Mouse (Mus musculus): Measurements from ENCODE around the gene Fam104a. TPM values are rescaled to one million over a fixed set of nuclear protein-coding genes. Genes with fewer than 3 reads are reported as not detected.
A peak's percentile ranks its signal among the peaks of the same experiment; 100 is the strongest.

Gene Fam104a
- 10 to 100 TPM; 29.0 to 33.0 TPM for total RNA-seq (2021)
- long read RNA-seq, experiment 1, transcript Fam104a-201 (3 exons, 2,619 nt): major isoform, 87 of 111 reads
- long read RNA-seq, experiment 1, partial matches to known transcripts: 0 of 111 reads
- long read RNA-seq, experiment 1, other reads (novel, unspliced or antisense): 24 of 111 reads
- long read RNA-seq, experiment 2, transcript Fam104a-201 (3 exons, 2,619 nt): major isoform, 102 of 132 reads
- long read RNA-seq, experiment 2, partial matches to known transcripts: 0 of 132 reads
- long read RNA-seq, experiment 2, other reads (novel, unspliced or antisense): 30 of 132 reads

- peak within 1 kb of the TSS; percentile 92 for H3K27ac ChIP-seq
- intact Hi-C loops (cut with DNase I): loop anchor here (5.0 kb wide), 1 partner anchor 37 kb away; the partner anchor contains the start of gene Cog1
- no peak for TF ChIP-seq CTCF (IDR thresholded peaks at IDR 0.05)
- H3K4me3 ChIP-seq: peak within 1 kb of the TSS; percentile 89
- DNase-seq: peak; percentile 97
Observed at GRCm38 (mm10) chr11:113683957-113684706, at the start of gene Fam104a, which contains the start of gene D11Wsu47e. Gene Fam104a, minus strand, starts transcription at chr11:113684155. Gene D11Wsu47e, plus strand, starts transcription at chr11:113684412.

GRCm38 (mm10) chr11:113731945-113732612 is 48.1 kb upstream of the Fam104a start:
- Histone ChIP-seq H3K27ac (peak overlapping the region; percentile 35; the same call in 1 of the 2 replicates), H3K4me3 (no peak overlapping the region)
- no peak for DNase-seq
- intact Hi-C loops (cut with DNase I): no loop called here
- TF ChIP-seq CTCF (IDR thresholded peaks at IDR 0.05): peak; percentile 26; the same call in 1 of the 2 replicates

GRCm38 (mm10) chr11:113730879-113731278 is 46.9 kb upstream of the Fam104a start:
- Histone ChIP-seq H3K27ac (peak overlapping the region; percentile 35; the same call in 1 of the 2 replicates), H3K4me3 (no peak overlapping the region)
- no peak for TF ChIP-seq CTCF (IDR thresholded peaks at IDR 0.05)
- DNase-seq: no peak
- intact Hi-C loops (cut with DNase I): no loop called here

- no peak for TF ChIP-seq CTCF (IDR thresholded peaks at IDR 0.05)
- intact Hi-C loops (cut with DNase I): no loop called here
- no peak overlapping the region for H3K4me3 ChIP-seq
- no peak for DNase-seq
- peak overlapping the region; percentile 81 for H3K27ac ChIP-seq
Observed at GRCm38 (mm10) chr11:113729917-113730316, 46.0 kb upstream of the Fam104a start.

- no peak for DNase-seq
- no peak overlapping the region for H3K4me3 ChIP-seq
- H3K27ac ChIP-seq: peak overlapping the region; percentile 81
- TF ChIP-seq CTCF (IDR thresholded peaks at IDR 0.05): no peak
- intact Hi-C loops (cut with DNase I): no loop called here
Observed at GRCm38 (mm10) chr11:113729239-113729638, 45.3 kb upstream of the Fam104a start.

- intact Hi-C loops (cut with DNase I): no loop called here
- no peak for TF ChIP-seq CTCF (IDR thresholded peaks at IDR 0.05)
- Histone ChIP-seq H3K4me3 (peak overlapping the region; percentile 4), H3K27ac (peak overlapping the region; percentile 81)
- no peak for DNase-seq
Observed at GRCm38 (mm10) chr11:113727992-113728391, 44.0 kb upstream of the Fam104a start.

GRCm38 (mm10) chr11:113726994-113727888 is 43.3 kb upstream of the Fam104a start:
- intact Hi-C loops (cut with DNase I): no loop called here
- TF ChIP-seq CTCF (IDR thresholded peaks at IDR 0.05): no peak
- Histone ChIP-seq H3K27ac (peak overlapping the region; percentile 81), H3K4me3 (peak overlapping the region; percentile 4)
- DNase-seq: peak; percentile 49

GRCm38 (mm10) chr11:113725235-113726048 is 41.5 kb upstream of the Fam104a start:
- Histone ChIP-seq H3K27ac (peak overlapping the region; percentile 70), H3K4me3 (no peak overlapping the region)
- no peak for TF ChIP-seq CTCF (IDR thresholded peaks at IDR 0.05)
- DNase-seq: peak; percentile 70
- intact Hi-C loops (cut with DNase I): no loop called here

GRCm38 (mm10) chr11:113722405-113723090 is 38.6 kb upstream of the Fam104a start:
- peak overlapping the region; percentile 23; the same call in 1 of the 2 replicates for H3K4me3 ChIP-seq
- H3K27ac ChIP-seq: peak overlapping the region; percentile 72
- TF ChIP-seq CTCF (IDR thresholded peaks at IDR 0.05): no peak
- no peak for DNase-seq
- intact Hi-C loops (cut with DNase I): no loop called here

- no peak for DNase-seq
Observed at GRCm38 (mm10) chr11:113717767-113718424, 33.9 kb upstream of the Fam104a start.

More at GRCm38 (mm10) chr11:113717767-113718424, 33.9 kb upstream of the Fam104a start:
- H3K4me3 ChIP-seq: no peak overlapping the region
- intact Hi-C loops (cut with DNase I): no loop called here
- no peak for TF ChIP-seq CTCF (IDR thresholded peaks at IDR 0.05)
- peak overlapping the region; percentile 24 for H3K27ac ChIP-seq

Measured in gastrocnemius, adult 2 months (tissue).